Mouse (Mus musculus) C2C12 (cell line): Measurements from ENCODE around the gene Cryga.

Experiments
- CEBPB ChIP-seq: IDR thresholded peaks from one replicate; pipeline ENCODE4 v1.6.1; 2011; ENCODE audit warnings: low read depth, mild to moderate bottlenecking, control low read depth, moderate library complexity
- CTCF ChIP-seq: IDR thresholded peaks from one replicate; pipeline ENCODE4 v1.5.1; 2011; ENCODE audit not compliant: control insufficient read depth, insufficient read depth, insufficient read length
- MAX ChIP-seq: IDR thresholded peaks from one replicate; pipeline ENCODE4 v1.6.1; 2011; ENCODE audit warnings: mild to moderate bottlenecking, control low read depth
- USF1 ChIP-seq: IDR thresholded peaks from one replicate; pipeline ENCODE4 v1.6.1; 2011; ENCODE audit warnings: low read depth, mild to moderate bottlenecking, control low read depth, moderate library complexity

GRCm38 (mm10) chr1:65096953-65097352 lies 6.2 kb downstream of the Cryga start:
- TF ChIP-seq CEBPB (no peak), CTCF (no peak), MAX (no peak), USF1 (no peak)
